Mouse (Mus musculus) liver, embryonic 13.5 days (tissue): ENCODE measurements around the gene Olfr574. TPM values are rescaled to one million over a fixed set of nuclear protein-coding genes. Genes with fewer than 3 reads are reported as not detected.

Experiments used
- ATAC-seq: fragments of 200-750 bp; cut with Nextera tagmentation; 2 replicates; pipeline ENCODE4 v1.8.0; 2017; ENCODE audit warnings: low read depth, mild to moderate bottlenecking, moderate number of reproducible peaks, moderate library complexity
- DNase-seq: peaks from one replicate; pipeline ENCODE4 v3.0.0; 2022
- H3K27ac ChIP-seq: fragments of 300-500 bp; sonication (generic); 2 replicates; pipeline ENCODE4 v1.5.1; 2015; ENCODE audit warnings: moderate library complexity, mild to moderate bottlenecking, inconsistent platforms
- H3K27me3 ChIP-seq: fragments of 300-500 bp; sonication (generic); 2 replicates; pipeline ENCODE4 v1.6.1; 2015; ENCODE audit warnings: mild to moderate bottlenecking, inconsistent platforms
- H3K36me3 ChIP-seq: fragments of 300-500 bp; sonication (generic); 2 replicates; pipeline ENCODE4 v1.6.1; 2015; ENCODE audit warnings: mild to moderate bottlenecking, inconsistent platforms
- H3K4me1 ChIP-seq: fragments of 300-500 bp; sonication (generic); replicated peaks from 2 replicates; pipeline ENCODE4 v1.6.1; 2015; ENCODE audit warnings: inconsistent platforms
- H3K4me2 ChIP-seq: fragments of 300-500 bp; sonication (generic); 2 replicates; pipeline ENCODE4 v1.6.1; 2015; ENCODE audit warnings: inconsistent platforms, mild to moderate bottlenecking, moderate library complexity
- H3K4me3 ChIP-seq: fragments of 300-500 bp; sonication (generic); replicated peaks from 2 replicates; pipeline ENCODE4 v1.5.1; 2015; ENCODE audit warnings: mild to moderate bottlenecking, inconsistent platforms
- H3K9ac ChIP-seq: fragments of 300-500 bp; sonication (generic); 2 replicates; pipeline ENCODE4 v1.6.1; 2015; ENCODE audit warnings: mild to moderate bottlenecking, inconsistent platforms
- H3K9me3 ChIP-seq: fragments of 300-500 bp; sonication (generic); replicated peaks from 2 replicates; pipeline ENCODE4 v1.6.1; 2016; ENCODE audit warnings: inconsistent platforms
- WGBS: fragments of 180-500 bp; shearing (Covaris S2); methylation state at CpG from one replicate; pipeline ENCODE4 v1.1.7; 2015; ENCODE audit not compliant: insufficient replicate concordance; 5-methylcytosine and 5-hydroxymethylcytosine counted together
- polyA plus RNA-seq: library from polyadenylated mRNA; unstranded; fragments of >200 nt; fragmentation: Nextera tagmentation; extraction: Ambion mirVana; gene quantifications from 2 replicates; pipeline ENCODE4 v1.2.1, GENCODE M21; 2015

Olfr574 gene
- polyA plus RNA-seq, result not detected in 2 replicates

GRCm38 (mm10) chr7:102948167-102948566 lies at the start of gene Olfr574:
TSS of gene Olfr574 (plus strand) at chr7:102948467.
- ATAC-seq (no peak), DNase-seq (no peak)
- Histone ChIP-seq H3K4me1 (peaks cover 3% of the 10 kb centered on the region; the same call in 1 of the 2 replicates), H3K4me2 (no peak within 1 kb of the TSS), H3K9ac (no peak within 1 kb of the TSS), H3K36me3 (no peaks in the 10 kb centered on the region), H3K9me3 (no peaks in the 10 kb centered on the region), H3K27me3 (no peaks in the 10 kb centered on the region), H3K4me3 (no peak within 1 kb of the TSS), H3K27ac (no peak within 1 kb of the TSS)
- 83% methylated on average over 1 of the region's 1 CpGs for WGBS

GRCm38 (mm10) chr7:102915261-102915660 lies 33.0 kb upstream of the Olfr574 start:
- WGBS, result 17% methylated on average over 1 of the region's 1 CpGs
- Histone ChIP-seq H3K27ac (no peak overlapping the region), H3K4me3 (no peak overlapping the region), H3K9me3 (no peaks in the 10 kb centered on the region), H3K4me2 (no peak overlapping the region), H3K9ac (no peak overlapping the region), H3K4me1 (no peaks in the 10 kb centered on the region), H3K27me3 (no peaks in the 10 kb centered on the region), H3K36me3 (no peaks in the 10 kb centered on the region)
- DNase-seq (no peak), ATAC-seq (no peak)

GRCm38 (mm10) chr7:102916405-102916804 lies 31.9 kb upstream of the Olfr574 start:
- no peak overlapping the region for H3K4me2 ChIP-seq
- H3K4me1 ChIP-seq, result no peaks in the 10 kb centered on the region
- no peak overlapping the region for H3K4me3 ChIP-seq
- ATAC-seq, result no peak
- H3K27me3 ChIP-seq, result no peaks in the 10 kb centered on the region
- no peak overlapping the region for H3K27ac ChIP-seq
- no peak overlapping the region for H3K9ac ChIP-seq
- DNase-seq, result no peak
- 46% methylated on average over 5 of the region's 5 CpGs for whole genome bisulfite sequencing
- H3K9me3 ChIP-seq, result no peaks in the 10 kb centered on the region
- no peaks in the 10 kb centered on the region for H3K36me3 ChIP-seq

GRCm38 (mm10) chr7:102917032-102917875 lies 31.0 kb upstream of the Olfr574 start, which contains the start of gene Olfr571:
TSS of gene Olfr571 (minus strand) at chr7:102917536.
- WGBS, result 49% methylated on average over 4 of the region's 4 CpGs

GRCm38 (mm10) chr7:102919632-102920031 lies 28.6 kb upstream of the Olfr574 start:
- ATAC-seq (no peak; the same call in 1 of the 2 replicates), DNase-seq (peak; percentile 5)
- Histone ChIP-seq H3K36me3 (no peaks in the 10 kb centered on the region), H3K27ac (no peak overlapping the region), H3K4me1 (no peaks in the 10 kb centered on the region), H3K9ac (no peak overlapping the region), H3K4me2 (no peak overlapping the region), H3K27me3 (no peaks in the 10 kb centered on the region), H3K9me3 (no peaks in the 10 kb centered on the region), H3K4me3 (no peak overlapping the region)
- WGBS, result 3% methylated on average over 1 of the region's 1 CpGs

More at GRCm38 (mm10) chr7:102917032-102917875, 31.0 kb upstream of the Olfr574 start, which contains the start of gene Olfr571:
- ATAC-seq (no peak), DNase-seq (no peak)
- Histone ChIP-seq H3K27me3 (no peaks in the 10 kb centered on the region), H3K4me2 (no peak within 1 kb of the TSS), H3K9ac (no peak within 1 kb of the TSS), H3K4me3 (no peak within 1 kb of the TSS), H3K27ac (no peak within 1 kb of the TSS), H3K4me1 (no peaks in the 10 kb centered on the region), H3K9me3 (no peaks in the 10 kb centered on the region), H3K36me3 (no peaks in the 10 kb centered on the region)

GRCm38 (mm10) chr7:102924109-102924508 lies 24.2 kb upstream of the Olfr574 start, which contains the start of gene Olfr572:
TSS of gene Olfr572 (plus strand) at chr7:102924409.
- Histone ChIP-seq H3K4me2 (no peak within 1 kb of the TSS), H3K9me3 (no peaks in the 10 kb centered on the region), H3K4me1 (no peaks in the 10 kb centered on the region), H3K36me3 (no peaks in the 10 kb centered on the region), H3K27me3 (no peaks in the 10 kb centered on the region), H3K4me3 (no peak within 1 kb of the TSS), H3K27ac (no peak within 1 kb of the TSS), H3K9ac (no peak within 1 kb of the TSS)
- ATAC-seq (no peak), DNase-seq (no peak)
- WGBS, result 31% methylated on average over 1 of the region's 1 CpGs

GRCm38 (mm10) chr7:102927105-102927504 lies 21.2 kb upstream of the Olfr574 start:
- 38% methylated on average over 3 of the region's 3 CpGs for WGBS
- Histone ChIP-seq H3K36me3 (no peaks in the 10 kb centered on the region), H3K9me3 (no peaks in the 10 kb centered on the region), H3K27ac (no peak overlapping the region), H3K4me2 (no peak overlapping the region), H3K4me3 (no peak overlapping the region), H3K4me1 (no peaks in the 10 kb centered on the region), H3K9ac (no peak overlapping the region), H3K27me3 (no peaks in the 10 kb centered on the region)
- DNase-seq (no peak), ATAC-seq (no peak)

- Histone ChIP-seq H3K36me3 (no peaks in the 10 kb centered on the region), H3K4me1 (peaks cover 3% of the 10 kb centered on the region; the same call in 1 of the 2 replicates), H3K27ac (no peak within 1 kb of the TSS), H3K4me2 (no peak within 1 kb of the TSS), H3K4me3 (no peak within 1 kb of the TSS), H3K9me3 (no peaks in the 10 kb centered on the region), H3K27me3 (no peaks in the 10 kb centered on the region), H3K9ac (no peak within 1 kb of the TSS)
- no peak for DNase-seq
- 69% methylated on average over 2 of the region's 2 CpGs for WGBS
- no peak for ATAC-seq
These were observed 5.8 kb upstream of the Olfr574 start, which contains the start of gene Olfr573-ps1 for GRCm38 (mm10) chr7:102942475-102942874. TSS of gene Olfr573-ps1 (minus strand) at chr7:102942575.

GRCm38 (mm10) chr7:102943417-102943816 lies 4.8 kb upstream of the Olfr574 start:
- Histone ChIP-seq H3K27ac (no peak overlapping the region), H3K27me3 (no peaks in the 10 kb centered on the region), H3K4me3 (no peak overlapping the region), H3K36me3 (no peaks in the 10 kb centered on the region), H3K4me2 (no peak overlapping the region), H3K4me1 (peaks cover 3% of the 10 kb centered on the region; the same call in 1 of the 2 replicates), H3K9me3 (no peaks in the 10 kb centered on the region), H3K9ac (no peak overlapping the region)
- 46% methylated on average over 1 of the region's 1 CpGs for WGBS
- no peak for DNase-seq
- ATAC-seq, result peak; percentile 90

- Histone ChIP-seq H3K27ac (no peak overlapping the region), H3K36me3 (no peaks in the 10 kb centered on the region), H3K4me1 (no peaks in the 10 kb centered on the region), H3K4me3 (no peak overlapping the region), H3K27me3 (no peaks in the 10 kb centered on the region), H3K9ac (no peak overlapping the region), H3K9me3 (no peaks in the 10 kb centered on the region), H3K4me2 (no peak overlapping the region)
- DNase-seq (no peak), ATAC-seq (no peak)
- WGBS, result 25% methylated on average over 1 of the region's 1 CpGs
These were observed 2.5 kb downstream of the Olfr574 start for GRCm38 (mm10) chr7:102950732-102951131.

- Histone ChIP-seq H3K4me3 (no peak overlapping the region), H3K4me2 (no peak overlapping the region), H3K9ac (no peak overlapping the region), H3K27ac (peak overlapping the region; percentile 73), H3K9me3 (no peaks in the 10 kb centered on the region), H3K4me1 (peaks cover 9% of the 10 kb centered on the region; the same call in 1 of the 2 replicates), H3K36me3 (no peaks in the 10 kb centered on the region), H3K27me3 (no peaks in the 10 kb centered on the region)
- DNase-seq (no peak), ATAC-seq (peak; percentile 58; the same call in 1 of the 2 replicates)
- 44% methylated on average over 3 of the region's 3 CpGs for WGBS
These were observed 9.9 kb downstream of the Olfr574 start for GRCm38 (mm10) chr7:102958137-102958536.
